Mouse (Mus musculus) spleen, adult 2 months (tissue): ENCODE data around the gene Lypd6b. TPM values are rescaled to one million over a fixed set of nuclear protein-coding genes. Genes with fewer than 3 reads are reported as not detected.

Experiments
- DNase-seq, 2 experiments: peaks; one replicate each; pipeline versions ENCODE4 v3.0.0 to v3.0.0-alpha.2; 2012 to 2021; ENCODE audit warnings: low spot score in 2 of 2, low read depth in 1 of 2
- H3K27ac ChIP-seq: fragments of 200-500 bp; 2 replicates; pipeline ENCODE4 v1.5.1; 2012; ENCODE audit warnings: low read length, inconsistent platforms; ENCODE audit not compliant: insufficient read depth
- H3K27me3 ChIP-seq: fragments of 200-500 bp; 2 replicates; pipeline ENCODE4 v1.6.1; 2012; ENCODE audit warnings: mild to moderate bottlenecking, moderate library complexity, low read length, inconsistent platforms; ENCODE audit not compliant: control insufficient read depth, insufficient read depth
- H3K36me3 ChIP-seq: fragments of 200-500 bp; 2 replicates; pipeline ENCODE4 v1.6.1; 2012; ENCODE audit warnings: mild to moderate bottlenecking, low read length, inconsistent platforms; ENCODE audit not compliant: control insufficient read depth, insufficient read depth
- H3K4me1 ChIP-seq: fragments of 200-500 bp; 2 replicates; pipeline ENCODE4 v1.6.1; 2011; ENCODE audit warnings: inconsistent platforms; ENCODE audit not compliant: control insufficient read depth, insufficient read depth, insufficient read length
- H3K4me3 ChIP-seq: fragments of 200-500 bp; 2 replicates; pipeline ENCODE4 v1.5.1; 2011; ENCODE audit warnings: mild to moderate bottlenecking, inconsistent platforms; ENCODE audit not compliant: insufficient read depth, insufficient read length; ENCODE audit errors: extremely low read depth
- CTCF ChIP-seq: fragments of 200-500 bp; IDR thresholded peaks from 2 replicates; pipeline ENCODE4 v1.5.1; 2011; ENCODE audit warnings: mild to moderate bottlenecking, inconsistent platforms; ENCODE audit not compliant: insufficient read depth, insufficient read length, insufficient replicate concordance; ENCODE audit errors: extremely low read depth
- POLR2A ChIP-seq: fragments of 200-500 bp; IDR thresholded peaks from 2 replicates; pipeline ENCODE4 v1.6.1; 2011; ENCODE audit warnings: low read depth, low read length, inconsistent platforms
- WGBS: fragments of 180-500 bp; shearing (Covaris S2); methylation state at CpG from one replicate; pipeline ENCODE4 v1.1.7; 2018; 5-methylcytosine and 5-hydroxymethylcytosine counted together
- polyA plus RNA-seq: library from polyadenylated mRNA; depleted of rRNA; stranded (reverse); fragments of >200 nt; gene quantifications from 2 replicates; pipeline ENCODE4 v1.2.3, GENCODE M21; 2012

The Lypd6b gene
- polyA plus RNA-seq, 1 experiment: 0.51 TPM

DNA sequence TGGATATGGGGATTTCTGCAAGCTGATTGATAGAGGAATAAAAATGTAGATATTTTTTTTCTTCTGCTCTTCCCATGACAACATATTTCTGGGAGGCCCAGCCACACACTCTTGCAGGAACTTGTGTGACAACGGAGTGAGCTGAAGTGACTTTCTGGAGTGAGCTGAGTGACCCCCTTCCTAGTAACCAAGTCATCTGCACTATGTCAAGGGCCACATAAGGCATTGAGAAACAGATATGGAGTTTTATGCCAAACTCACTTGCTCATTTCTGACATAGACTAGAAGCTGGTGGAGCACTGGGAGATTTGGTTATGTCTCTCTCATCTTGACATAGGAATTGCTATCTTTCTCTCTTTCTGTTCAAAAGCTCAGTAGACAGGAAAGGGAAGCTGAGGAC lies 62.3 kb downstream of the Lypd6b start:
- no peak for TF ChIP-seq CTCF
- TF ChIP-seq POLR2A: no peak
- Histone ChIP-seq H3K4me1 (no peaks in the 10 kb centered on the region), H3K36me3 (no peaks in the 10 kb centered on the region), H3K27ac (no peak overlapping the region), H3K4me3 (no peak overlapping the region), H3K27me3 (no peaks in the 10 kb centered on the region)
- WGBS: 71% methylated on average over 1 of the region's 1 CpGs
- no peak for DNase-seq

- Histone ChIP-seq H3K36me3 (no peaks in the 10 kb centered on the region), H3K4me1 (no peaks in the 10 kb centered on the region), H3K27ac (no peak overlapping the region), H3K27me3 (no peaks in the 10 kb centered on the region), H3K4me3 (no peak overlapping the region)
- TF ChIP-seq POLR2A (no peak), CTCF (no peak)
- DNase-seq: no peak
Observed at GRCm38 (mm10) chr2:49851977-49852376, 64.5 kb downstream of the Lypd6b start.

DNA sequence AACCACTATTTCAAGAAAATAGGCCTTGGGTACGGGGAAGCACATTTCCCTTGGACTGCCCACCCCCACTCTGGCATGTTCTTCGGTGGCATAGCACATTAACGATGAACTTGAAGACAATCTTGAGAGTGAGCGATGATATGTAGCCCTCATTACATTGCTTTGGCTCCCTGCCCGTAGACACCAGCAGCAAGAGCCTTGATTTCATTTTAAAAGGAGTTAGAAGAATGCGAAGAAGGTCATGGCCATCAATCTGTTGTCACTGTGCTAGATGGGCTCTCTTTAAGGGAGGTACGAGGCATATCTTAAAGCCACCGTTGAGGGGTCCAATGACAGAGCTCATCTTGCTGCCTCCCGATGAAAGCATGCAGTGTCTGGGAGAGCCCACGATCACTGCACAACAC lies 68.7 kb downstream of the Lypd6b start:
- Histone ChIP-seq H3K36me3 (no peaks in the 10 kb centered on the region), H3K27ac (no peak overlapping the region), H3K4me3 (no peak overlapping the region), H3K27me3 (no peaks in the 10 kb centered on the region), H3K4me1 (no peaks in the 10 kb centered on the region)
- WGBS: 82% methylated on average over 10 of the region's 10 CpGs
- DNase-seq: no peak
- TF ChIP-seq POLR2A: no peak
- TF ChIP-seq CTCF: no peak

GRCm38 (mm10) chr2:49856584-49856983 lies 69.1 kb downstream of the Lypd6b start:
- H3K4me1 ChIP-seq: no peaks in the 10 kb centered on the region
- 89% methylated on average over 5 of the region's 5 CpGs for WGBS
- no peaks in the 10 kb centered on the region for H3K27me3 ChIP-seq
- no peak overlapping the region for H3K27ac ChIP-seq
- H3K36me3 ChIP-seq: no peaks in the 10 kb centered on the region
- TF ChIP-seq POLR2A: no peak
- no peak for TF ChIP-seq CTCF
- no peak for DNase-seq
- no peak overlapping the region for H3K4me3 ChIP-seq

GRCm38 (mm10) chr2:49860219-49860962 lies 72.9 kb downstream of the Lypd6b start:
- H3K27ac ChIP-seq: no peak overlapping the region
- H3K27me3 ChIP-seq: no peaks in the 10 kb centered on the region
- TF ChIP-seq CTCF (no peak), POLR2A (no peak)
- no peaks in the 10 kb centered on the region for H3K4me1 ChIP-seq
- no peak overlapping the region for H3K4me3 ChIP-seq
- DNase-seq: no peak
- no peaks in the 10 kb centered on the region for H3K36me3 ChIP-seq
- 81% methylated on average over 11 of the region's 11 CpGs for WGBS

- Histone ChIP-seq H3K27ac (no peak overlapping the region), H3K4me1 (no peaks in the 10 kb centered on the region), H3K36me3 (no peaks in the 10 kb centered on the region), H3K4me3 (no peak overlapping the region), H3K27me3 (no peaks in the 10 kb centered on the region)
- no peak for DNase-seq
- TF ChIP-seq CTCF (no peak), POLR2A (no peak)
- 72% methylated on average over 10 of the region's 12 CpGs for WGBS
Observed at GRCm38 (mm10) chr2:49860969-49861592, 73.6 kb downstream of the Lypd6b start.

GRCm38 (mm10) chr2:49861658-49862057 lies 74.2 kb downstream of the Lypd6b start:
- H3K27ac ChIP-seq: no peak overlapping the region
- H3K36me3 ChIP-seq: no peaks in the 10 kb centered on the region
- H3K4me3 ChIP-seq: no peak overlapping the region
- DNase-seq: no peak
- WGBS: 73% methylated on average over 8 of the region's 8 CpGs
- no peaks in the 10 kb centered on the region for H3K27me3 ChIP-seq
- H3K4me1 ChIP-seq: no peaks in the 10 kb centered on the region
- TF ChIP-seq CTCF (no peak), POLR2A (no peak)
